Mouse (Mus musculus) brain, embryonic 14.5 days (tissue): ENCODE measurements at regions not wholly inside any gene's neighbourhood (a gene's known extent, or its start where the extent isn't known, plus 50 kb on each side); places are given as distances from the start of the nearest gene placed in this dataset.

ENCODE experiments used
- DNase-seq: peaks from one replicate; pipeline ENCODE4 v3.0.0-alpha.2; 2011; ENCODE audit warnings: low read depth
- CTCF ChIP-seq: fragments of 200-500 bp; IDR thresholded peaks from 2 replicates; pipeline ENCODE4 v1.5.1; 2012; ENCODE audit warnings: inconsistent platforms, mild to moderate bottlenecking, moderate library complexity, borderline replicate concordance; ENCODE audit not compliant: insufficient read depth, insufficient read length; ENCODE audit errors: extremely low read depth
- POLR2A ChIP-seq: fragments of 200-500 bp; IDR thresholded peaks from 2 replicates; pipeline ENCODE4 v1.6.1; 2012; ENCODE audit warnings: mild to moderate bottlenecking, inconsistent platforms, borderline replicate concordance; ENCODE audit not compliant: poor library complexity, insufficient read depth, insufficient read length, severe bottlenecking; ENCODE audit errors: extremely low read depth

- TF ChIP-seq CTCF = no peak
- TF ChIP-seq POLR2A = no peak
- DNase-seq = peak; percentile 80
Observed at GRCm38 (mm10) chr14:102925769-102926443, 56.5 kb downstream of the Kctd12 start.

GRCm38 (mm10) chr14:102924674-102925073 lies 57.8 kb downstream of the Kctd12 start:
- DNase-seq = no peak
- TF ChIP-seq POLR2A = no peak
- TF ChIP-seq CTCF = no peak

GRCm38 (mm10) chr14:102922496-102922993 lies 59.9 kb downstream of the Kctd12 start:
- TF ChIP-seq POLR2A = no peak

GRCm38 (mm10) chr14:102920415-102920814 lies 62.0 kb downstream of the Kctd12 start:
- no peak for DNase-seq
- no peak for TF ChIP-seq CTCF
- no peak for TF ChIP-seq POLR2A

More at GRCm38 (mm10) chr14:102922496-102922993, 59.9 kb downstream of the Kctd12 start:
- no peak for DNase-seq

GRCm38 (mm10) chr14:102919261-102919801 lies 63.1 kb downstream of the Kctd12 start:
- DNase-seq = peak; percentile 69
- TF ChIP-seq CTCF (no peak), POLR2A (no peak)

- DNase-seq = no peak
- no peak for TF ChIP-seq CTCF
- no peak for TF ChIP-seq POLR2A
Observed at GRCm38 (mm10) chr14:102917929-102918328, 64.5 kb downstream of the Kctd12 start.

- DNase-seq = peak; percentile 45
- TF ChIP-seq CTCF (no peak), POLR2A (no peak)
Observed at GRCm38 (mm10) chr14:102915918-102916317, 66.5 kb downstream of the Kctd12 start.

- no peak for DNase-seq
- no peak for TF ChIP-seq CTCF
- TF ChIP-seq POLR2A = no peak
Observed at GRCm38 (mm10) chr14:102911582-102911981, 70.9 kb downstream of the Kctd12 start.

GRCm38 (mm10) chr14:102908990-102909389 lies 73.4 kb downstream of the Kctd12 start:
- TF ChIP-seq CTCF = no peak
- TF ChIP-seq POLR2A = no peak
- no peak for DNase-seq

GRCm38 (mm10) chr14:102907411-102908103 lies 74.9 kb downstream of the Kctd12 start:
- no peak for DNase-seq
- TF ChIP-seq CTCF (no peak), POLR2A (no peak)

GRCm38 (mm10) chr14:102906826-102907225 lies 75.6 kb downstream of the Kctd12 start:
- DNase-seq = no peak
- no peak for TF ChIP-seq POLR2A
- TF ChIP-seq CTCF = no peak

- TF ChIP-seq CTCF = no peak
- no peak for TF ChIP-seq POLR2A
- no peak for DNase-seq
Observed at GRCm38 (mm10) chr14:102906286-102906685, 76.2 kb downstream of the Kctd12 start.

GRCm38 (mm10) chr14:102902906-102903305 lies 79.5 kb downstream of the Kctd12 start:
- TF ChIP-seq CTCF (no peak), POLR2A (no peak)
- DNase-seq = peak; percentile 80
